Mouse (Mus musculus) frontal cortex, postnatal 36 days (tissue): ENCODE results near the gene Zcchc14.
A peak's percentile ranks its signal among the peaks of the same experiment; 100 is the strongest.
"Not testable (repeated sequence)": the region's sequence is repeated elsewhere in the genome, so short reads cannot be mapped to it uniquely, and the experiment has no call there.

Experiments used
- DNase-seq, 2 experiments: peaks; one replicate each; pipeline ENCODE4 v3.0.0; 2022; ENCODE audit warnings: low spot score in 2 of 2

The Zcchc14 gene

DNA sequence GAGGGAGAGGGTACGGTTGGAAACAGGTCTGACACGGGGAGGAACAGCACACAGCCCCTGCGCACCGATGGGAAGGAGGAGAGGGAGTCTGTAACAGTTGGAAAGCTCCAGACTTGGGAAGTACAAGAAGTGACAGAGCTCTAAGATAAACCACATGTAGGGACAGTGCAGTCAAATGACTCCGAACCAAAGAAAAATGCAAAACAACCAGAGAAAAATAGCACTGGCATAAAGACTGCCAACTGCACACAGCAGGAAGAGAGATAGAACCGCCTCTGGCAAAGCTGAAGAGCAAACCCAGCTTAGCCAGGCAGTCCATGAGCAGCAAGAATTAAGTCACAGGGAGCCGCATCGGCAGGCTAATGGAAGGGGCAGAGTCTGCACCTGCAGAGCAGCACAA, 29.7 kb downstream of the Zcchc14 start:
- peak in 1 of 2 experiments; percentile 43 for DNase-seq

DNA sequence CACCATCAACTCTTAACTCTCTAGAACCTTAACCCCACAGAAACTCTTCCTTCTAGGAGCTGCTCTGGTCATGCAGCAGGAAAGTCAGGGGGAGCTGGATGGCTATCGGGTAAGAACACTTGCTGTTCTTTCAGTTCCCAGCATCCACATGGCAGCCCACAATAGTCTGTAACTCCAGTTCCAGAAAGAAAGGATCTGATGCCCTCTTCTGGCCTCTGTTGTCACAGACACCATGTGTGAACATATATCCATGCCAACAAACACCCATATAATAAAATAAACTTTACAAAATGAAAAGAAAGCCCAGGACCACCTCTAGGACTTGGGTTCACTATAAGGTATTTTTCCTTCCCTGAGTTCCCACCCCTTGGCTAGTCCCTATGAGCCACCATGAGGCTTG, 30.8 kb downstream of the Zcchc14 start:
- DNase-seq = no peak

- DNase-seq = no peak
Measured at GRCm38 (mm10) chr8:121620801-121621516, 31.7 kb downstream of the Zcchc14 start.

DNA sequence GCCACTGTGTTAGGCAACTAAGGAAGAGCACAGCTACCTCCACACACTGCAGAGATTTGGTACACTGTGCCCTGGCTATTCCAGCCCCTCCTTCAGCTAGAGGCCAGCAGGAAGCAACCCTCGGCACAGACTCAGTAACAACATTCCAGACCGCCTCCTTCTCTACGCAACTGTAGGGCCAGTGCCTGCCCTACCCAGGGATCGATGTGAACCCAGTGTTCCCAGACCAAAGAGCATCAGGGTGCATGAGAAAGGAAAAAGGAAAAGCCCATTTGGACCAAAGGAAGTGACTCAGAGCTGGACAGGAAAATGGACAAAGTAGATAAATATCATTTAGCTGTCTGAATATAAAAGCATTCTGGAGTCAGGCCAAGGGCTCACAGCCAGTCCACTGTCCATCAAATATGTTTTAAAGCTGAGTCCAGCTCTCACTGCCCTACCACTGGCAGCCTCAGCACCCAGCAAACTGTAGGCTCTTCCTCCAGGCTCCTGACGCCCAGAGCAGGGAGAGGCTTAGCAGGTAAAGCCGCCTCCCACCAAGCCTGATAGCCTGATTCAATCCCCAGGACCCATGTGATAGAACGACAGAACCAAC, 33.2 kb downstream of the Zcchc14 start:
- DNase-seq = no peak

- no peak for DNase-seq
Measured at GRCm38 (mm10) chr8:121613419-121613818, 39.3 kb downstream of the Zcchc14 start.

GRCm38 (mm10) chr8:121609916-121610315, 42.8 kb downstream of the Zcchc14 start:
- no peak for DNase-seq

DNA sequence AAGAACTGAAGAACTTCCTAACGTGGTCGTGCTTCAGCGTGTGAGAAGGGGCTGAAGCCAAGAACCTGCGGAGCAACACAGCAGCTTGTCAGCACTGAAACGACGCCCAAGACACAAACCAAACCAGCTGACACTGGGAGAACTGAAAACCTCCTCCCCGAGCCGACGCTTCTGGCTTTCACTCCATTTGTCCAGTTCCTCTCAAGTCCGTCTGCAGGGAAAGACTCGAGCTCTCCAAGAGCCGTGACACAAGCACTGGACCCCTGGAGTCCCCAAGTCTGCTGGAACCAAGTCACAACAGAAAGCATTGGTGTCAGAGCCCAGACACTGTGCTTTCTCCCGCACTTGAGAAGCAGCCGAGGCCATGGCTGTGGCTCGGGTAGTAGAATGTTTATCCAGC, 43.5 kb downstream of the Zcchc14 start:
- DNase-seq = no peak

GRCm38 (mm10) chr8:121607661-121608060, 45.0 kb downstream of the Zcchc14 start:
- no peak for DNase-seq

- no peak for DNase-seq
Measured at GRCm38 (mm10) chr8:121603801-121604200, 48.9 kb downstream of the Zcchc14 start.

DNA sequence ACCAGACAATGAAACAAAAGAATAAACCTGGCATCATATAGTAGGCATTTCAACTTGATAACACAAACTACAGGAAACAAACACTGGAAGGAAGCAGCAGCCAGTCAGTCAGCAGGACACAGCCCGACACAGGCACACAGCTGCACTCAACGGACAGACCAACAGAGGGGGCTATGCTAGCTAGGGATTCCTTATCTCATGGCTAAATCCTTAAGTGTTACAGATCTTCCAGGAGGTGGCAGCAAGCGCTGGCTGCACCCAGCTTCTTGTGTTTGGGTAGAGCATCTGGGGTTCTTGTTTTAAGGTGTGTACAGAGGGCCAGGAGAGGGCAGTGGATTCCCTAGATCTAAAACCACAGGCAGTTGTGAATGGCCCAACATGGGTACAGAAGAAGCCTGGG, 49.8 kb downstream of the Zcchc14 start:
- DNase-seq = peak; percentile 70 to 89

- DNase-seq = no peak
Measured at GRCm38 (mm10) chr8:121602411-121602810, 50.3 kb downstream of the Zcchc14 start.

DNA sequence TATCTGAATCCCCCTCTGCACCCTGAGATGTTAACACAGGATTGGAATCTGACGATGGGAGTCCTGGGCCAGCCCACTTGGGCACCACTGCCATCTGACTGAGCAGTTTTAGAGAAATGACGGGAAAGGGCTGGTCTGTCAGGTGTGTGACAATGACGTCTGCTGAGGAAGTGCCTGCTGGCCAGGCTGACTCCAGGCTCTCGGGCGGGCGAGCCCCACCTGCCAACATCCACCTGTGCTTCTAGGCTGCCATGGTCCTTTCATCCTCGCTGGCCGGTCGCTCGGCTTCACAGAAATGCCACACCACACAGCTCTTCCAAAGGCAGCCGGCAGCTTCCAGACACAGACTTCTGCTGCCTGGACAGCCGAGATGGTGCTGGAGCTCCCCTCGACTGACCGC, 52.9 kb downstream of the Zcchc14 start:
- DNase-seq = no peak

- peak; percentile 64 to 76 for DNase-seq
Measured at GRCm38 (mm10) chr8:121598892-121599291, 53.8 kb downstream of the Zcchc14 start.

GRCm38 (mm10) chr8:121598190-121598589, 54.5 kb downstream of the Zcchc14 start:
- DNase-seq = no peak

DNA sequence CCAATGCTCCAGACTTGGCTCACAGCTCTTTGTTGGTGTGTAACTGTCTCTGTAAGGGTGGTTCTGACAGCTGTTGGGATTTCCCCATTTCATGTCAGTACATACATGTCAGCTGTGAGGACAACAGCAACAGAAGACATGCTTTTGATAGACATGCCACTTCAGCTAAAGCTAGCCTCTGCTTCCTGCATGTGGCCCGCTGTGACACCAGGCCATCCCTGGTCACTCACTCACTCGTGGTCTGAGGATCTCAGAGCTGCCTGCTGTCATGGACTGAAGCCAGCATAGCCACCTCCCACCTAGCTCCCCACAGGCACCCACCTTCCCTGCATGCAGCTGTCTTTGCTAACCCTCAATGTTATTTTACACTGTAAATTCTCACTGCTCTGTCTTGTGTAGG, 55.2 kb downstream of the Zcchc14 start:
- DNase-seq = not testable (repeated sequence)

GRCm38 (mm10) chr8:121593983-121594382, 58.7 kb downstream of the Zcchc14 start:
- no peak for DNase-seq

GRCm38 (mm10) chr8:121593293-121593692, 59.4 kb downstream of the Zcchc14 start:
- DNase-seq = no peak

GRCm38 (mm10) chr8:121591178-121592066, 61.3 kb downstream of the Zcchc14 start:
- no peak for DNase-seq

GRCm38 (mm10) chr8:121590203-121591177, 62.2 kb downstream of the Zcchc14 start, which contains the start of gene Map1lc3b:
TSS of gene Map1lc3b (plus strand) at chr8:121590361.
- peak; percentile 96 to 98 for DNase-seq

DNA sequence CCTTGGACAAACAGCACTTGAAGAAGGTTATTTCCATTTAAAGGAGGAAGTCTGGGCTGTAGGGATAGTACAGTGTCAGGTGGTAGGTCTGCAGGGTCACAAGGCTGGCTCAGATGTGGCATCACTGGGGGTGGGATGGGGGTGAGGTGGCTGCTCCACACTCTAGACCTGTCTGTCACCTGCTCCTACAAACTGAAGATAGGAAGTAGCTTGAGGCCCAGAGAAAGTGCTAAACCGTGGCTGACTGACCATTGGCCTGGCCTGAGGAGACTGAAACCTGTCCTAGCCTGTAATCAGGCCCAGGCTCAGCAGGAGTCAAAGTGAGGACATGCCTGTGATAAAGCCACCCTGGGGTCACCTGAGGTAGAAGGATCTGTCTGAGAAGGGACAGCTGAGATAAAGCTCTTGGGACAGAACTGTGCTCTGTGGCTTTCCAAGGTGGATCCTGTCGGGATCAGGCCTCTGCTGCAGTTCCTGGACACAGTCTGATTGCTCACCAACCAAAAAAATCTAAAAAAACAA, 63.4 kb downstream of the Zcchc14 start:
- no peak for DNase-seq

DNA sequence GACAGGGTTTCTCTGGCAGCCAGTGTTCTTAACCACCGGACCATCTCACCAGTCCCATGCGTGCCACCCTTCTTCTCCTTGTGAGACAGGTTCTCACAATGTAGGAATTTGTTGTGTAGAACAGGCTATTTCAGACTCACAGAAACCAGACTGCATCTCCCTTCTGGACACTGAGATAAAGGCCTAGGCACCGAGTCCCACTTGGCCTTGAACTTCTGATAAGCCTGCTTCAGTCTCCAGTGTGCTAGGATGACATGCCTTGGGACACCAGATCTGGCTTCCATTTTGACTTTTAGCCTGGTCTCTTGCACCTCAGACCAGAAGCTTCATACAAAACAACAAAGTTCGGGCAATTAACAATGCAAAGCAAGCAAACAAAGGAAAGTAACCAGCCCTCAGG, 64.0 kb downstream of the Zcchc14 start:
- no peak for DNase-seq
